Mouse (Mus musculus) embryonic fibroblast, embryonic 13.5 days (primary cell): ENCODE measurements at regions not wholly inside any gene's neighbourhood (a gene's known extent, or its start where the extent isn't known, plus 50 kb on each side); places are given as distances from the start of the nearest gene placed in this dataset.

Source experiments
- CTCF ChIP-seq: IDR thresholded peaks from 2 replicates; pipeline ENCODE4 v1.5.1; 2011; ENCODE audit warnings: mild to moderate bottlenecking, control low read depth, low read length, moderate library complexity, borderline replicate concordance; ENCODE audit not compliant: insufficient read depth
- POLR2A ChIP-seq: IDR thresholded peaks from 2 replicates; pipeline ENCODE4 v1.6.1; 2011; ENCODE audit warnings: low read depth, mild to moderate bottlenecking, control low read depth, low read length, moderate library complexity

GRCm38 (mm10) chr1:105170979-105171378 lies 185.5 kb downstream of the Rnf152 start:
- TF ChIP-seq POLR2A (no peak), CTCF (no peak)
